Mouse (Mus musculus) spleen, adult 2 months (tissue): Measurements from ENCODE around the gene Tfeb. TPM values are rescaled to one million over a fixed set of nuclear protein-coding genes. Genes with fewer than 3 reads are reported as not detected.

Experiments used
- DNase-seq, 2 experiments: peaks; one replicate each; pipeline versions ENCODE4 v3.0.0 to v3.0.0-alpha.2; 2012 to 2021; ENCODE audit warnings: low spot score in 2 of 2, low read depth in 1 of 2
- H3K27ac ChIP-seq: fragments of 200-500 bp; 2 replicates; pipeline ENCODE4 v1.5.1; 2012; ENCODE audit warnings: low read length, inconsistent platforms; ENCODE audit not compliant: insufficient read depth
- H3K27me3 ChIP-seq: fragments of 200-500 bp; 2 replicates; pipeline ENCODE4 v1.6.1; 2012; ENCODE audit warnings: mild to moderate bottlenecking, moderate library complexity, low read length, inconsistent platforms; ENCODE audit not compliant: control insufficient read depth, insufficient read depth
- H3K36me3 ChIP-seq: fragments of 200-500 bp; 2 replicates; pipeline ENCODE4 v1.6.1; 2012; ENCODE audit warnings: mild to moderate bottlenecking, low read length, inconsistent platforms; ENCODE audit not compliant: control insufficient read depth, insufficient read depth
- H3K4me1 ChIP-seq: fragments of 200-500 bp; 2 replicates; pipeline ENCODE4 v1.6.1; 2011; ENCODE audit warnings: inconsistent platforms; ENCODE audit not compliant: control insufficient read depth, insufficient read depth, insufficient read length
- H3K4me3 ChIP-seq: fragments of 200-500 bp; 2 replicates; pipeline ENCODE4 v1.5.1; 2011; ENCODE audit warnings: mild to moderate bottlenecking, inconsistent platforms; ENCODE audit not compliant: insufficient read depth, insufficient read length; ENCODE audit errors: extremely low read depth
- CTCF ChIP-seq: fragments of 200-500 bp; IDR thresholded peaks from 2 replicates; pipeline ENCODE4 v1.5.1; 2011; ENCODE audit warnings: mild to moderate bottlenecking, inconsistent platforms; ENCODE audit not compliant: insufficient read depth, insufficient read length, insufficient replicate concordance; ENCODE audit errors: extremely low read depth
- POLR2A ChIP-seq: fragments of 200-500 bp; IDR thresholded peaks from 2 replicates; pipeline ENCODE4 v1.6.1; 2011; ENCODE audit warnings: low read depth, low read length, inconsistent platforms
- WGBS: fragments of 180-500 bp; shearing (Covaris S2); methylation state at CpG from one replicate; pipeline ENCODE4 v1.1.7; 2018; 5-methylcytosine and 5-hydroxymethylcytosine counted together
- polyA plus RNA-seq: library from polyadenylated mRNA; depleted of rRNA; stranded (reverse); fragments of >200 nt; gene quantifications from 2 replicates; pipeline ENCODE4 v1.2.3, GENCODE M21; 2012

Gene Tfeb
- polyA plus RNA-seq, 1 experiment: 110 TPM

DNA sequence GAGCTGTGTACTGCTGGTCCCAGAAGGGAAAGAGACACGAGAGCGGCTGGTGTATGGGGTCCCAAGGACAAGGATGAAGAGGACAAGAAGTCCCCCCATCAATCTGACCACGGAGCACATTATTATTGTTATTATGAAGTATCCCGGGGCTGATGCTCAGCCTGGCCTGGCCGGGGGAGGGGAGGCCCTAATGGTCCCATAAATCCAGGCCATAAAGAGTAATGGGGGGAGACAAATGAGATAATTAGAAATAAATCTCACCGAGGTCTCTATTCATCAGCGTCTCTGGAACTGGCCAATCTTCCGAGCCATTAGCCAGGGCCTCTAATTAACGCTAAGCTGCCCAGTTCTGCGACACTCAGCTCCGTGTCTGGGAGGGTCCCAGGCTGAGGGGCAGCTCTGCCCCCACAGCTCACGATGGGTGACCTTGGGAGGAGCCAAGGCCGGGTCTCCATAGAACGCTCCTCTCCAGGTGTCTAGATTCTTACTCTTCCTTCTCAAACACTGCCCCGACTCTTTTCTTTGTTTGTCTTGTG lies 74.5 kb downstream of the Tfeb start:
- no peaks in the 10 kb centered on the region for H3K4me1 ChIP-seq
- H3K36me3 ChIP-seq: no peaks in the 10 kb centered on the region
- 91% methylated on average over 15 of the region's 15 CpGs for WGBS
- DNase-seq: no peak
- no peaks in the 10 kb centered on the region for H3K27me3 ChIP-seq
- no peak overlapping the region for H3K27ac ChIP-seq
- no peak for TF ChIP-seq POLR2A
- no peak for TF ChIP-seq CTCF
- no peak overlapping the region for H3K4me3 ChIP-seq

DNA sequence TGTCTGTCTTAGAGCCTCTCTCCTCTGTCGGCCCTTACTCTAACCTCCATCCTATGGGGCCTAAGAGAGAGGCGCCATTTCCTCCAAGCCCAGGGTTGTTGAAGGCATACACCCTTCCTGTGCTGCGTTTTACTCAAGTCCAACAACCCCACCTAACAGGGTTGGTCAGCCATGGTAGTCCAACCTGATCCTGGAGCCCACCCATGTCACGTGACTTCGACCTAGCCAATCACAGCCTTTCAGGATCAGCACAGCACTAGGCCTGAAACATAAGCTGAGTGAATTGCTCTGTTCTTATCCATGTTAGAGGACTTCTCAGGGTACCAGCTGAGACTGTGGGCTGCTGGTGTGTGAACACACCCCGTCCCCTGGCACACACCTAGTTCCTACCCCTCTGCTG lies 75.4 kb downstream of the Tfeb start:
- Histone ChIP-seq H3K36me3 (no peaks in the 10 kb centered on the region), H3K27ac (no peak overlapping the region), H3K27me3 (no peaks in the 10 kb centered on the region), H3K4me3 (no peak overlapping the region), H3K4me1 (no peaks in the 10 kb centered on the region)
- TF ChIP-seq POLR2A (no peak), CTCF (no peak)
- 80% methylated on average over 6 of the region's 6 CpGs for WGBS
- DNase-seq: no peak

- Histone ChIP-seq H3K4me1 (no peaks in the 10 kb centered on the region), H3K36me3 (no peaks in the 10 kb centered on the region), H3K27me3 (no peaks in the 10 kb centered on the region), H3K4me3 (no peak overlapping the region), H3K27ac (no peak overlapping the region)
- TF ChIP-seq POLR2A: no peak
- no peak for DNase-seq
- WGBS: 16% methylated on average over 5 of the region's 5 CpGs
These were observed 76.8 kb downstream of the Tfeb start for GRCm38 (mm10) chr17:47813616-47814015.

DNA sequence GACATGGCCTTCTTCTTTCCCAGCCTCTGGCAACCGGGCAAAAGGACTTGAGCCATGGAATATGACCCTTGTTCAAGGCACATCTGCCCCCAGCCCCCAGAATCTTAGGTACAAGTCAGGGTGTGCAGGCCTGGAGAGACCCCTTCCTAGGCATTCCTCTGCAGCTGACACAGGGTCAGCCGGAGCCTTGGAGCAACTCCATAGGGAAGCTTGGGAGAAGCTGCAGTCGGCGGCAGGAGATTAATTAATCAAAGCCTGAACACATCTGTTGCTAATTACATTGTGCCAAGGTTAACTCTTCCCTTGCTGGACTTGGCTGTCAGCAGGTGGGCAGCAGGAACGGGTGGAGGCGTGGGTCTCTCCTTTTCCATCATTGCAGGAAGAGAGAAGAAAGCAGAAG lies 77.7 kb downstream of the Tfeb start:
- DNase-seq: no peak
- WGBS: 89% methylated on average over 6 of the region's 6 CpGs
- H3K36me3 ChIP-seq: no peaks in the 10 kb centered on the region
- no peak overlapping the region for H3K4me3 ChIP-seq
- H3K4me1 ChIP-seq: no peaks in the 10 kb centered on the region
- TF ChIP-seq POLR2A (no peak), CTCF (no peak)
- no peak overlapping the region for H3K27ac ChIP-seq
- no peaks in the 10 kb centered on the region for H3K27me3 ChIP-seq

GRCm38 (mm10) chr17:47815446-47815845 lies 78.6 kb downstream of the Tfeb start:
- Histone ChIP-seq H3K27me3 (no peaks in the 10 kb centered on the region), H3K27ac (no peak overlapping the region), H3K4me3 (no peak overlapping the region), H3K36me3 (no peaks in the 10 kb centered on the region), H3K4me1 (no peaks in the 10 kb centered on the region)
- 95% methylated on average over 10 of the region's 10 CpGs for WGBS
- TF ChIP-seq POLR2A (no peak), CTCF (no peak)
- DNase-seq: no peak

- H3K4me3 ChIP-seq: no peak overlapping the region
- H3K36me3 ChIP-seq: no peaks in the 10 kb centered on the region
- 91% methylated on average over 13 of the region's 13 CpGs for WGBS
- H3K27ac ChIP-seq: no peak overlapping the region
- no peak for TF ChIP-seq CTCF
- no peak for TF ChIP-seq POLR2A
- no peaks in the 10 kb centered on the region for H3K27me3 ChIP-seq
- DNase-seq: no peak
- no peaks in the 10 kb centered on the region for H3K4me1 ChIP-seq
These were observed 81.4 kb downstream of the Tfeb start for GRCm38 (mm10) chr17:47818038-47818725.

DNA sequence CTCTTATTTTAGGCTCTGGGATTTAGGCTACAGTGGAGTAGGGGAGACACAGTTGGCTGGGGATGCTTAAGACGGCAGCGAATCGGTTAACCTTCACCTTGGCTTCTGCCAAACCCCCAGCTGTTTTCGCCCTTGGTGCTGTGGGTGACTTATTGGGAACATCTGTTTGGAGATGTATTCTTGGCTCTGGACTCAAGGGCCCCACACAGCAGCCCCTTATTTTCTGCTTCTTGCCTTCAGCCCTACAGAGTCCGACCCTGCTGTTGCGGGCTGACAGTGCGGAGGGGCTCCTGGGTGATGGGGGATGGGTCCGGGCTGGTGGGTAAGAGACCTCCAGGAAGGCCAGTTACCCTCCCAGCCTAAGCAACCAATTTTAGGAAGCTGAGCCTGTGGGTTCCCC lies 84.5 kb downstream of the Tfeb start:
- no peaks in the 10 kb centered on the region for H3K4me1 ChIP-seq
- no peak overlapping the region for H3K27ac ChIP-seq
- 95% methylated on average over 8 of the region's 8 CpGs for WGBS
- no peak overlapping the region for H3K4me3 ChIP-seq
- no peak for DNase-seq
- TF ChIP-seq POLR2A (no peak), CTCF (no peak)
- H3K36me3 ChIP-seq: no peaks in the 10 kb centered on the region
- no peaks in the 10 kb centered on the region for H3K27me3 ChIP-seq
